Mouse (Mus musculus) macrophage (primary cell): ENCODE measurements around the gene Slc35b2. TPM values are rescaled to one million over a fixed set of nuclear protein-coding genes. Genes with fewer than 3 reads are reported as not detected.

Experiments
- H3K27ac ChIP-seq: fragments of 350-480 bp; formaldehyde crosslinking; 2 replicates; pipeline ENCODE4 v1.9.0; 2021
- H3K36me3 ChIP-seq: fragments of 350-480 bp; formaldehyde crosslinking; 2 replicates; pipeline ENCODE4 v1.9.0; 2021; ENCODE audit errors: inconsistent target
- H3K4me3 ChIP-seq: fragments of 350-480 bp; formaldehyde crosslinking; 2 replicates; pipeline ENCODE4 v1.9.0; 2021; ENCODE audit errors: inconsistent target
- H3K79me2 ChIP-seq: fragments of 350-480 bp; formaldehyde crosslinking; 2 replicates; pipeline ENCODE4 v1.9.0; 2021; ENCODE audit errors: inconsistent target
- WGBS: methylation state at CpG from one replicate; pipeline ENCODE4 v1.1.7; 2026; ENCODE audit warnings: inconsistent platforms; ENCODE audit not compliant: missing documents; 5-methylcytosine and 5-hydroxymethylcytosine counted together
- polyA plus RNA-seq: library from polyadenylated mRNA; stranded (reverse); fragments of 250-400 nt; gene quantifications from 3 replicates; pipeline ENCODE4 v1.2.4, GENCODE M21; 2018; ENCODE audit warnings: inconsistent platforms

Slc35b2 gene
- polyA plus RNA-seq, 1 experiment from 2014 or later, result 41.2 TPM

DNA sequence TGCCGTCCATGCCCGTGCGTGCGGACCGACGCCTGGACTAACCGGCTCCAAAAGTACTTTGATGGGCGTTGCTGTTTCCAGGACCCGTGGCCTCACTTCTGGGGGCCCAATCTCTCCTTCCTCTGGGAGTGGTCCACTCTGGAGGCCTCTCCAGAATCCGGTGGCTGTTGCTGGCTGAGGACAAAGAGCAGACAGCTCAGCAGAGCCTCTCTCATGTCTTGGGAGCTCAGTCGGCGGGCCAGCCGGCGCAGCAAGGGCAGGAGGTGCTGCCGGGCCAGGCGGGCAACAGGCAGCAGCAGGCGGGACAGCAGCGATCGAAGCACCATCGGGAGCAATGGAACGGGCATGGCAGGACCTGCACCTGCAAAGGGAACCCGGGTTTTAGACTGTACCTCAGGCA is 37.7 kb downstream of the Slc35b2 start:
- Histone ChIP-seq H3K4me3 (no peak overlapping the region), H3K36me3 (no peaks in the 10 kb centered on the region), H3K27ac (no peak overlapping the region), H3K79me2 (no peaks in the 10 kb centered on the region)
- 89% methylated on average over 21 of the region's 22 CpGs for WGBS

- 96% methylated on average over 6 of the region's 6 CpGs for WGBS
- Histone ChIP-seq H3K4me3 (no peak within 1 kb of the TSS), H3K79me2 (no peaks in the 10 kb centered on the region), H3K36me3 (no peaks in the 10 kb centered on the region), H3K27ac (no peak within 1 kb of the TSS)
These were observed 38.2 kb downstream of the Slc35b2 start, which contains the start of gene Mymx for GRCm38 (mm10) chr17:45601877-45602304. Mymx (minus strand) TSS chr17:45602102.

DNA sequence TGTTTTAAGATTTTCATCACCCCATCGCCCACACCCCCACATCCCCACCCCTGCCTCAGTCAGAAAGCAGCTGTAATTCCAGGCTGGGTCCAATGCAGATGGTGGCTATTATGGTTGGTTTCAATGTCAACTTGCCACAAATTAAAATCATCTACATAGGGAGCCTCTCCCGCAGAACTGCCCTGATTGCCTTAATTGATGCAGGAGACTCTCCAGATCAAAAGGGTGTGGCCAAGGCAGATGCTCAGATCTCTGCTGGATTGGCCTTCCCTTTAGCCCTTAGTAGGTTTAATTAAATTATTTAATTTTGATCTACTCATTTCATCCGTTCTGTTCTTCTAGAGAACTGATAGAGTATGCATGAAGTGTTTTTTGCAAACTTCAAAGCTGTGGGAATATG is 39.3 kb downstream of the Slc35b2 start:
- no peaks in the 10 kb centered on the region for H3K79me2 ChIP-seq
- WGBS, result 100% methylated on average over 3 of the region's 3 CpGs
- H3K27ac ChIP-seq, result no peak overlapping the region
- H3K36me3 ChIP-seq, result no peaks in the 10 kb centered on the region
- H3K4me3 ChIP-seq, result no peak overlapping the region

- WGBS, result 89% methylated on average over 15 of the region's 15 CpGs
- no peaks in the 10 kb centered on the region for H3K36me3 ChIP-seq
These were observed 43.6 kb downstream of the Slc35b2 start for GRCm38 (mm10) chr17:45606992-45607879.

DNA sequence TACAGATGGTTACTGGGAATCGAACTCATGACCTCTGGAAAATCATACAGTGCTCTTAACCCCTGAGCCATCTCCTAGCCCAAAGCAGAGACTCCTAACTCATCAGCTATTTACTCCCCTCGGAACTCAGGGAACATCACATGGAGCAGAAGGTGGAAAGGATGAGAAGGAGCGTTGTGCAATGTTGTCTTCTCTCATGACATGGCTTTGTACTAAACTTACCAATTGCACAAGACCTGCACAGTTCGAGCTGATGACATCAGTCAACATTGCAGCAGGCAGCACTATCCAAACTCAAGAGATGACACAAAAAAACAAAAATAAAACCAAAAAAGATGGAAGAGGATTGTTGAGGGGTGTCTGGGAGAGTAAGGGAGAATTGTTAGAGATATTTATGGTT is 44.7 kb downstream of the Slc35b2 start:
- Histone ChIP-seq H3K27ac (no peak overlapping the region), H3K36me3 (no peaks in the 10 kb centered on the region), H3K79me2 (no peaks in the 10 kb centered on the region), H3K4me3 (no peak overlapping the region)
- 52% methylated on average over 4 of the region's 4 CpGs for WGBS

More at GRCm38 (mm10) chr17:45606992-45607879, 43.6 kb downstream of the Slc35b2 start:
- no peaks in the 10 kb centered on the region for H3K79me2 ChIP-seq
- H3K27ac ChIP-seq, result no peak overlapping the region
- H3K4me3 ChIP-seq, result no peak overlapping the region

DNA sequence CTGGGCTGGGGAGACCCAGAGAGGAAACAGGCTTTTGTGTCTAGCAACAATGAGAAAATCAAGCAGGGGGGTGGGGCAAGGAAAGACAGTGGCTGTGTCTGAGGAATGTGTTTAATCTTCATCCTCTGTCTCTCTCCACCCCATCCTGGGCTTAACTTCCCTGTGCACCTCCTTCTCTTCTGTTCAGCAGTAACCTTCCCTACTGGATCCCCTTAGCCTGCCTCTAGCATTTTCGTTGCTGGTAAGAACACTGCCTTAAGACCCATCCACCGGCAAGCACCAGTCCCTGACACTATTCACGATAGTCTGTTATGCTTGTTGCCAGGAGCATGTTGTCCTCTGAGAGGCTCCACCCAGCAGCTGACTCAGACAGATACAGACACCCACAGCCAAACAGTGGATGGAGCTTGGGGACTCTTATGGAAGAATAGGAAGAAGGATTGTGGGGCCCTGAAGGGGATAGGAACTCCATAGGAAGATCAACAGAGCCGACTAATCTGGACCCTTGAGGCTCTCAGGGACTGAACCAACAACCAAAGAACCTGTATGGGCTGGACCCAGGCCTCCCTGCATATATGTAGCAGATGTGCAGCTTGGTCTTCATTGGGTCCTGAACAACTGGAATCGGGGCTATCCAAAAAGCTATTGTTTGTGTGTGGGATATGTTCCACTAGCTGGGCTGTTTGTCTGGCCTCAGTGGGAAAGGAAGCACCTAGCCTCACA is 46.6 kb downstream of the Slc35b2 start:
- no peaks in the 10 kb centered on the region for H3K79me2 ChIP-seq
- H3K36me3 ChIP-seq, result no peaks in the 10 kb centered on the region
- H3K27ac ChIP-seq, result 0 out of 2 replicates have a peak overlapping the region, but pooled peaks have one; percentile 4
- no peak overlapping the region for H3K4me3 ChIP-seq
- 58% methylated on average over 4 of the region's 5 CpGs for WGBS

GRCm38 (mm10) chr17:45612008-45612407 is 48.3 kb downstream of the Slc35b2 start:
- no peaks in the 10 kb centered on the region for H3K79me2 ChIP-seq
- H3K36me3 ChIP-seq, result no peaks in the 10 kb centered on the region
- no peak overlapping the region for H3K4me3 ChIP-seq
- no peak overlapping the region for H3K27ac ChIP-seq
- WGBS, result 85% methylated on average over 8 of the region's 8 CpGs

GRCm38 (mm10) chr17:45612921-45613320 is 49.2 kb downstream of the Slc35b2 start:
- Histone ChIP-seq H3K36me3 (no peaks in the 10 kb centered on the region), H3K79me2 (no peaks in the 10 kb centered on the region), H3K27ac (peak overlapping the region; percentile 42), H3K4me3 (no peak overlapping the region)
- 28% methylated on average over 7 of the region's 7 CpGs for WGBS

DNA sequence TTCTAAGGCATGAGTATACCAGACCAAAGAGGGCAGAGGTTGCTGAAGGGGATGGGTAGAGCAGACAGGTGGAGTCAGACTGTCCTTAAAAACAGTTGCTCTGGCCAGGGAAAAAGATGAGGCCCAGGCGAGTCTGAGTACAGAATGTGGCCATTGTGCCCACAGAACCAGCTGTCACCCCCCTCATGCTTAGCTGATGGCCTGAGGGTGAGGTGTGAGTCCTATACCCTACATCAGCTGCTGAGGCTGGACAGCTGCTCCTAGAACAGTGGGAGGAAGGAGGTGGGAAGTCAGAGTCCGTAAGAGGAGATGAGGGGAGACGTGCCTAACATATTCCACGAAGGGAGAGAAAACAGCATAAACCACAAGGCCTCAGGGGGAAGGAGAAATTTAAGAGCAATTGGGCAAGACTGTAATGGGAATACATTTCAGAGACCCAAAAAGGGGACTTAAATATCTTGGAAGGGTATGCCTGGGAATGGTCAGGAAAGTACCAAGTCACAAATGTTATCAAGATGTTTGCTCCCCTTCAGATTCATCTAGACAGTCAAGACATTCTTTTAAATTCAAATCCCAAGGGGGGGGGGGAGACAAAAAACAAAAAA is 52.5 kb downstream of the Slc35b2 start:
- 83% methylated on average over 2 of the region's 4 CpGs for WGBS
- no peak overlapping the region for H3K27ac ChIP-seq
- no peaks in the 10 kb centered on the region for H3K79me2 ChIP-seq
- no peak overlapping the region for H3K4me3 ChIP-seq
- no peaks in the 10 kb centered on the region for H3K36me3 ChIP-seq

GRCm38 (mm10) chr17:45616679-45617078 is 53.0 kb downstream of the Slc35b2 start:
- no peaks in the 10 kb centered on the region for H3K36me3 ChIP-seq
- H3K27ac ChIP-seq, result no peak overlapping the region
- 100% methylated on average over 2 of the region's 3 CpGs for WGBS
- no peak overlapping the region for H3K4me3 ChIP-seq
- no peaks in the 10 kb centered on the region for H3K79me2 ChIP-seq

Other genes with a start within 250 kb of the Slc35b2 start
- 40.7 to 63.1 TPM (median 44.3 TPM) in 3 replicates for gene Cdc5l, start 130.1 kb upstream of the Slc35b2 start, polyA plus RNA-seq
- 0.12 TPM in 1 of 3 replicates, not detected in the others for gene Spats1, start 88.5 kb upstream of the Slc35b2 start, polyA plus RNA-seq
- gene Aars2, start 57.0 kb upstream of the Slc35b2 start, polyA plus RNA-seq, result 1.9 to 4.3 TPM (median 3.9 TPM) in 3 replicates
- gene Tcte1, start 40.4 kb upstream of the Slc35b2 start, polyA plus RNA-seq, result not detected in 3 replicates
- 0.03 TPM in 1 of 3 replicates, not detected in the others for gene Tmem151b, start 14.2 kb upstream of the Slc35b2 start, polyA plus RNA-seq
- gene Nfkbie, start 8.2 kb upstream of the Slc35b2 start, polyA plus RNA-seq, result 5.5 to 11.3 TPM (median 9.9 TPM) in 3 replicates
- 519 to 1,022 TPM (median 909 TPM) in 3 replicates for gene Hsp90ab1, start 9.4 kb downstream of the Slc35b2 start, polyA plus RNA-seq
- 69.7 to 95.8 TPM (median 74.1 TPM) in 3 replicates for gene Slc29a1, start 35.7 kb downstream of the Slc35b2 start, polyA plus RNA-seq
- not detected in 3 replicates for gene Mymx, start 38.2 kb downstream of the Slc35b2 start, polyA plus RNA-seq
- gene Capn11, start 95.5 kb downstream of the Slc35b2 start, polyA plus RNA-seq, result 0.37 to 0.60 TPM in 2 of 3 replicates, not detected in the other
- 20.1 to 56.1 TPM (median 46.2 TPM) in 3 replicates for gene Mrpl14, start 122.4 kb downstream of the Slc35b2 start, polyA plus RNA-seq
- 8.2 to 10.7 TPM (median 9.7 TPM) in 3 replicates for gene Tmem63b, start 123.0 kb downstream of the Slc35b2 start, polyA plus RNA-seq
- gene 1600014C23Rik, start 170.0 kb downstream of the Slc35b2 start, polyA plus RNA-seq, result not detected in 3 replicates